Mouse (Mus musculus) intestine, embryonic 14.5 days (tissue): ENCODE data around the gene Zfp668. TPM values are rescaled to one million over a fixed set of nuclear protein-coding genes. Genes with fewer than 3 reads are reported as not detected.

ENCODE experiments used
- ATAC-seq: fragments of 200-750 bp; cut with Nextera tagmentation; replicated peaks from 2 replicates; pipeline ENCODE4 v1.8.0; 2017; ENCODE audit warnings: low read depth, moderate number of reproducible peaks, moderate TSS enrichment, moderate library complexity; ENCODE audit not compliant: low FRiP score, low TSS enrichment
- DNase-seq: peaks from one replicate; pipeline ENCODE4 v3.0.0-alpha.2; 2018; ENCODE audit warnings: low spot score
- H3K27ac ChIP-seq: fragments of 300-500 bp; sonication (generic); 2 replicates; pipeline ENCODE4 v1.5.1; 2014; ENCODE audit warnings: low read depth, mild to moderate bottlenecking, control low read depth
- H3K27me3 ChIP-seq: fragments of 300-500 bp; sonication (generic); replicated peaks from 2 replicates; pipeline ENCODE4 v1.6.1; 2014; ENCODE audit warnings: low read length, control low read depth; ENCODE audit not compliant: control insufficient read depth, insufficient read depth
- H3K36me3 ChIP-seq: fragments of 300-500 bp; sonication (generic); 2 replicates; pipeline ENCODE4 v1.6.1; 2014; ENCODE audit warnings: low read length, control low read depth; ENCODE audit not compliant: control insufficient read depth, insufficient read depth
- H3K4me1 ChIP-seq: fragments of 300-500 bp; sonication (generic); replicated peaks from 2 replicates; pipeline ENCODE4 v1.6.1; 2014; ENCODE audit warnings: low read length, control low read depth, mixed read lengths; ENCODE audit not compliant: control insufficient read depth, insufficient read depth
- H3K4me2 ChIP-seq: fragments of 300-500 bp; sonication (generic); 2 replicates; pipeline ENCODE4 v1.6.1; 2014; ENCODE audit warnings: low read length
- H3K4me3 ChIP-seq: fragments of 300-500 bp; sonication (generic); 2 replicates; pipeline ENCODE4 v1.5.1; 2014; ENCODE audit warnings: low read depth, low read length, control low read depth, mixed read lengths
- H3K9ac ChIP-seq: fragments of 300-500 bp; sonication (generic); 2 replicates; pipeline ENCODE4 v1.6.1; 2014; ENCODE audit warnings: mild to moderate bottlenecking, low read length
- H3K9me3 ChIP-seq: fragments of 300-500 bp; sonication (generic); 2 replicates; pipeline ENCODE4 v1.6.1; 2016; ENCODE audit warnings: low read length, control low read depth; ENCODE audit not compliant: control insufficient read depth
- WGBS: fragments of 180-500 bp; shearing (Covaris S2); extraction: QIAGEN DNeasy Blood & Tissue Kit; methylation state at CpG from one replicate; pipeline ENCODE4 v1.1.7; 2014; 5-methylcytosine and 5-hydroxymethylcytosine counted together
- polyA plus RNA-seq: library from polyadenylated mRNA; unstranded; fragments of >200 nt; fragmentation: Nextera tagmentation; extraction: Ambion mirVana; gene quantifications from 2 replicates; pipeline ENCODE4 v1.2.1, GENCODE M21; 2014

Gene Zfp668
- polyA plus RNA-seq, 1 experiment from 2014 or later, result 15.7 TPM

DNA sequence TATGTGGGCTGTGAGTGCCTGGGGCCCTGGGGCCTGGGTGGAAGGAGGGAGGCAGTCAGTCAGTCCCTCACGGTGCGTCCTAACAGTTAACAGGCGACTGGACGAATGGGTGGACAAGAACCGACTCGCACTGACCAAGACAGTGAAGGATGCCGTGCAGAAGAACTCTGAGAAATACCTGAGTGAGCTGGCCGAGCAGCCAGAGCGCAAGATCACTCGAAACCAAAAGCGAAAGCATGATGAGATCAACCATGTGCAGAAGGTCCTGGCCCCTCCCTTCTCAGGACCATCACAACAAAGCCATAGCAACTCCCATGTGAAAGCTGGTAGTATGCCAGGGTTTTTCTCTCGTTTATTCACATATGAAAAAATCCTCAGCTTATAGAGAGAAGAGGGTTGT is 38.7 kb upstream of the Zfp668 start:
- no peaks in the 10 kb centered on the region for H3K27me3 ChIP-seq
- H3K4me3 ChIP-seq, result no peak overlapping the region
- H3K9me3 ChIP-seq, result no peaks in the 10 kb centered on the region
- H3K27ac ChIP-seq, result no peak overlapping the region
- no peak overlapping the region for H3K4me2 ChIP-seq
- DNase-seq (no peak), ATAC-seq (no peak)
- H3K36me3 ChIP-seq, result peaks cover 28% of the 10 kb centered on the region
- no peak overlapping the region for H3K9ac ChIP-seq
- 90% methylated on average over 12 of the region's 12 CpGs for WGBS
- peaks cover 8% of the 10 kb centered on the region for H3K4me1 ChIP-seq

DNA sequence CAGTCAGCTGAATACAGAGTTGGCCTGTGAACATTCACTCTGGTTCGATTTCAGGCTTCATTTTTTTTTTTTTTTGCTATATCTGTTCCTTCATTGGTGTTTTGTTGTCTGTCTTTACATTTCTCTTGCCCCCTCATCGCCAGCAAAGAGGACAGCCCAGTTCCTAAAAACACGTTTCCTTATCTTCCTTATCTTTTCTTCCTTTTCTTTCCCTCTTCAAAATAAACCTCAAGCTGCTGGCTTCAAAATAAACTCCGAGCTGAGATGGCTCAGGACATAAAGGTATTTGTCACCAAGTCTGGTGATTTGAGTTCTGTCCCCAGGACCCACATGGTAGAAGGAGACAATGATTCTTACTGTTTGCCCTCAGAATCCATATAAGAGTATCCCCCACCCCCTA is 36.3 kb upstream of the Zfp668 start:
- Histone ChIP-seq H3K4me3 (peak overlapping the region; percentile 96), H3K27ac (peak overlapping the region; percentile 30), H3K9me3 (no peaks in the 10 kb centered on the region), H3K36me3 (peaks cover 48% of the 10 kb centered on the region), H3K9ac (peak overlapping the region; percentile 83), H3K27me3 (no peaks in the 10 kb centered on the region), H3K4me1 (peaks cover 8% of the 10 kb centered on the region), H3K4me2 (peak overlapping the region; percentile 57)
- whole genome bisulfite sequencing, result 21% methylated on average over 4 of the region's 4 CpGs
- ATAC-seq (no peak), DNase-seq (no peak)

DNA sequence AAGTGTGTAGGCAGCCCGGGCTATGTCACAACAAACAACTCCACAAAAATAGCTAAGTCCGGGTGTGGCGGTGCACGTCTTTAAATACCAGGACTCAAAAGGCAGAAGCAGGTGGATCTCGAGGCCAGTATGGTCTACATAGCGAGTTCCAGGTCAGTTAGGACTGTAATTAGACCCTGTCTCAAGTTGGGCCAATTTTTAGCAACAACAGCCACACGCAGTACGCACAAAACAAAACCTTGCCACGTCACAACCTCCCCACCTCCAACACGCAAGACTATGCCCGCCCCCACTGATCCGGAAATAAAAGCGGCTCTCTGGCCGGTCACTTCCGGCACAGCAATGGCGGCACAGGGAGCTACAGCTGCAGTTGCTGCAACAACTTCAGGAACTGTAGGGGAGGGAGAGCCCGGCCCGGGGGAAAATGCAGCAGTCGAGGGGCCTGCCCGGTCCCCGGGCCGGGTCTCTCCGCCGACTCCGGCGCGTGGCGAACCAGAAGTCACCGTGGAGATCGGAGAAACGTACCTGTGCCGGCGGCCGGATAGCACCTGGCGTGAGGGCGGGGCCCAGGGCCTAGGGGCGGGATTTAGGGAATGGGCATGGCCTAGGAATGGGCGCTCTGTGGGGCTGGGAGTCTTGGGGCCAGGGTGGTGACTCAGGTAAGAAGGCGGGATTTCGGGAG is 35.7 kb upstream of the Zfp668 start, which contains the start of gene Kat8:
Gene Kat8 (plus strand): TSS at position 327 of the 682 bp plus-strand sequence.
- H3K36me3 ChIP-seq, result peaks cover 50% of the 10 kb centered on the region
- H3K9me3 ChIP-seq, result no peaks in the 10 kb centered on the region
- H3K4me2 ChIP-seq, result peak within 1 kb of the TSS; percentile 57
- 1% methylated on average over 40 of the region's 40 CpGs for WGBS
- peak within 1 kb of the TSS; percentile 96 for H3K4me3 ChIP-seq
- H3K4me1 ChIP-seq, result peaks cover 8% of the 10 kb centered on the region
- ATAC-seq, result peak; percentile 94
- no peaks in the 10 kb centered on the region for H3K27me3 ChIP-seq
- peak within 1 kb of the TSS; percentile 30 for H3K27ac ChIP-seq
- DNase-seq, result peak; percentile 97
- H3K9ac ChIP-seq, result peak within 1 kb of the TSS; percentile 83

DNA sequence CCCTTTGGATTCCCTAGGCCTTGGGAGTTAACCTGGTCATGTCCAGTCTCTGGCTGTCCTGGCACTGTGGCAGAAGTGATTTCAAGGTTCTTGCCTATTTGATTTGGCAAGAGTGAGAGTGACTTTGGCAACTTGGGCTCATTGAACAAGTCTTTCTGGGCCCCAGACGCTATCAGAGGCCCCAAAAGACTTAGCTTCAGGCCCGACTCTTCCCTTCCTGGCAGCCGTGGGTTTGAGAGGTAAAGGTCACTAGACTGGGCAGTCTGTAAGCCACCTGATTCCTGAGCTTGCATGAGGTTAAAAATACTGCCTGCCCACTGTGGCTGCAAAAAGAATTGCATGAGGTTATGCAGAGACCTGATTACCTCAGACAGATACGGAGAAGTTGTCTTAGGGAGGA is 32.0 kb upstream of the Zfp668 start:
- WGBS, result 86% methylated on average over 4 of the region's 4 CpGs
- Histone ChIP-seq H3K9me3 (no peaks in the 10 kb centered on the region), H3K4me3 (no peak overlapping the region), H3K9ac (no peak overlapping the region), H3K4me1 (peaks cover 15% of the 10 kb centered on the region), H3K27me3 (no peaks in the 10 kb centered on the region), H3K27ac (no peak overlapping the region), H3K4me2 (no peak overlapping the region), H3K36me3 (peaks cover 51% of the 10 kb centered on the region)
- DNase-seq (no peak), ATAC-seq (no peak)

DNA sequence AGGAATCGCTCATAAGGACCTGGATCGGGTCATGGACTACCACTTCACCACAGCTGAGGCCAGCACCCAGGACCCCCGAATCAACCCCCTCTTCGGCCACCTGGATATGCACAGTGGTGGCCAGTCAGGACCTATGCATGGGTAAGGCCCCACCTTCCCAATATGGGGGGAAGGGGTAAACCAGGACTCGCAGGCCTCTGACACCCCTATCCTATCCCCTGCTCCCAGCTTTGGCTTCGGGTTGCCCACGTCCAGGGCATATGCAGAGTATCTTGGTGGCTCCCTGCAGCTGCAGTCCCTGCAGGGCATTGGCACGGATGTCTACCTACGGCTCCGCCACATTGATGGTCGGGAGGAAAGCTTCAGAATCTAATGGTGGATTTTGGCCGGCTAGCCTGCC is 31.3 kb upstream of the Zfp668 start:
- Histone ChIP-seq H3K36me3 (peaks cover 51% of the 10 kb centered on the region), H3K4me2 (no peak overlapping the region), H3K4me3 (no peak overlapping the region), H3K9ac (no peak overlapping the region), H3K9me3 (no peaks in the 10 kb centered on the region), H3K27me3 (no peaks in the 10 kb centered on the region), H3K4me1 (peaks cover 11% of the 10 kb centered on the region), H3K27ac (no peak overlapping the region)
- ATAC-seq (no peak), DNase-seq (no peak)
- 96% methylated on average over 12 of the region's 12 CpGs for WGBS

DNA sequence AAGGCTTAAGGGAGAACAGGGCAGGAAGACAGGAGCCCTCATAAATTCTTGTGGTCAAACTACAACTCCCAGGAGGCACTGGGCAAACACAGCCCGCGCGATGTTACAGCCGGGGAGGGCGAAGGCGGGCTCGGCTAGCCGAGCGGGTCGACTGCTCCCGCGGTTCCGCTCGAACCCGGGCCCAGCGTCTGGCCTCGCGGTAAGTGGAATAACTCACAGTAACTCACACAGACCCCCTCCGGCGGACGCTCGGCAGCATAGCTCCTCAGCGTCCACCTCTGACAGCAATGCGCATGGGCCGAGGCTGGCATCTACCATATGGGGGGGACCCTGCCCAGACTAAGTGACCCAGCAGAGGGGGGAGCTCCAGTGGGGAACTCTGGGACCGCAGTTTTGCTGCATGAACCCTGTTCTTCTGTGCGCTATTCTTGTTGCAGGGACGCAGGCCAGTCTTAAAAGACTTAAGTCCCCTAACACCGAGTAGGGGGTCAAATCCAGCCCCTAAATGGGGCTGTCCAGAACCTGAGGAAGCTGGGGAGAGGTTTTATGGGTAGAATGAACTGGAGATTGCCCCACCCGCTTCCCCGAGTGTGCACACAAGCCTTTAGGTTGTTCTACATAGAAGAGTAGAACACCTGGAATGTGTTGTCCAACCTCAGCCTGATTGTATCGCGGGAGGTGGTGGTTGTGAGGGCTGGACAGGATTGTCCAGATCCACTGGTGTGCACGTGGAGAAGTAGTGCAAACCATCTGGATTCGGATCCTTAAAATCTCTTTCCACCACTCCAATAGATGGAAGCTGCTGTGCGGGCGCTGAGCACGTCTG is 27.6 kb upstream of the Zfp668 start, which contains the start of gene Bckdk:
Gene Bckdk (plus strand): TSS at position 112 of the 826 bp plus-strand sequence.
- peak; percentile 83 for DNase-seq
- Histone ChIP-seq H3K9ac (peak within 1 kb of the TSS; percentile 92), H3K9me3 (no peaks in the 10 kb centered on the region), H3K27me3 (no peaks in the 10 kb centered on the region), H3K4me3 (peak within 1 kb of the TSS; percentile 88), H3K4me1 (peaks cover 7% of the 10 kb centered on the region), H3K4me2 (peak within 1 kb of the TSS; percentile 88), H3K36me3 (peaks cover 44% of the 10 kb centered on the region), H3K27ac (peak within 1 kb of the TSS; percentile 85)
- ATAC-seq, result peak; percentile 84
- 7% methylated on average over 38 of the region's 38 CpGs for WGBS

DNA sequence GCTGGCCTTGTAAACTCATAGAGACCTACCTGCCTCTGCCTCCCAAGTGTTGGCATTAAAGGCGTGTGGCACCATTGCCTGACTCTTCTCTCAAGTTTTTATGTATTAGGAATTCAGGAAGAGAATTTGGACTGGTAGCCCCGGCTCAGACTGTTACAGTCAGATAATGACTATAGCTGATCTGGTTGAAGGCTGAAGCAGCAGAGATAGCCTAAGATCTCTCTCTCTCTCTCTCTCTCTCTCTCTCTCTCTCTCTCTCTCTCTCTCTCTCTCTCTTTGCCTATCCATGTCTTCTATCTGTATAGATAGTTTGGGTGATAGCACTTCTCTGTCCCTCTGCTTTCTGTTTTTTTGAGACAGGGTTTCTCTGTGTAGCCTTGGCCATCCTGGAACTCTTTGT is 25.1 kb upstream of the Zfp668 start:
- Histone ChIP-seq H3K4me2 (no peak overlapping the region), H3K4me3 (no peak overlapping the region), H3K36me3 (peaks cover 20% of the 10 kb centered on the region), H3K4me1 (peaks cover 7% of the 10 kb centered on the region), H3K9ac (no peak overlapping the region), H3K9me3 (no peaks in the 10 kb centered on the region), H3K27me3 (no peaks in the 10 kb centered on the region), H3K27ac (no peak overlapping the region)
- DNase-seq (no peak), ATAC-seq (no peak)
- 82% methylated on average over 2 of the region's 2 CpGs for WGBS

DNA sequence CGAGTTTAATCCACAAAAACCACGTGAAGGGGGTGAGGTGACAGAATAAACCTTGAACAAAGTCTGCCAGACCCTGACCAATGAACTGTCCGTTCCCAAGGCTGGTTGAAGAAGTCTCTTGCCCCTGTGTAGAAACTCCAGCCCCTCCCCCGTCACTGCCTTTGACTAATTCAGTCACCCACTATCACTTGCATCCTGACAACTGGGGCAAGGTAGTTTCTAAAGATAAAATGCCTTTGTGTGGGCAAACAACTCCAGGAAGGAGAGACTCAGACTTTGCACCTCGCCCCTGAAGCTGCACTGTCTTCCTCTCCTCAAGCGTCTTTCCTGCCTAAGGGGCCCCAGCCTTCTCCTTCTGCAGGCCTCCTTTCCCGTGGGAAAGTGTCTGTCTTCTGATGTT is 23.4 kb upstream of the Zfp668 start:
- H3K9me3 ChIP-seq, result no peaks in the 10 kb centered on the region
- H3K27me3 ChIP-seq, result no peaks in the 10 kb centered on the region
- no peak overlapping the region for H3K9ac ChIP-seq
- H3K4me1 ChIP-seq, result peaks cover 5% of the 10 kb centered on the region
- WGBS, result 33% methylated on average over 7 of the region's 7 CpGs
- peak overlapping the region; percentile 1; the same call in 1 of the 2 replicates for H3K4me2 ChIP-seq
- no peak for DNase-seq
- H3K27ac ChIP-seq, result peak overlapping the region; percentile 60
- ATAC-seq, result 0 out of 2 replicates have a peak, but pooled peaks have one; percentile 3
- H3K36me3 ChIP-seq, result peaks cover 2% of the 10 kb centered on the region; the same call in 1 of the 2 replicates
- no peak overlapping the region for H3K4me3 ChIP-seq
